Mouse (Mus musculus) frontal cortex, postnatal 10 days (tissue): ENCODE measurements around the gene Maf.

ENCODE experiments used
- DNase-seq, 2 experiments: peaks; one replicate each; pipeline ENCODE4 v3.0.0; 2022; ENCODE audit warnings: low spot score in 2 of 2, mixed read lengths in 1 of 2

The Maf gene

GRCm38 (mm10) chr8:115705591-115706110, 1.9 kb downstream of the Maf start:
- DNase-seq, result peak; percentile 15 to 27

DNA sequence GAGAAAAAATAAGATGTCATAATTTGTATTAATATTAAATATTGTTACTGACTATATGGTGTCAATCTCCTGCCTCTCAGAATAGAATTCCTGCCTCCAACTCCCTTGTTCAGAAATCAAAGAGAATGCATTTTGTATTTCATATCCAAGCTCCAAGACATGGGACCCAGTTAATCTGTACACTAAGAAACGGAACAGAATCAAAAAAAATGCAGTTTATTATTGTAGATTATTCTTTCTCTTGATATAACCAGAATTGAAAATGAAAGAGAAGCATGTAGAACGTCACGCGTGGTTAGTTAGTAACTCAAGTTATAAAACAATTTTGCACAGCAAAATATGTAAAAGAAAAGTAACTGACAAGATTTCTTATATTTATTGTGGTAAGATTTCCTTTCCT, 4.5 kb downstream of the Maf start:
- DNase-seq, result no peak

DNA sequence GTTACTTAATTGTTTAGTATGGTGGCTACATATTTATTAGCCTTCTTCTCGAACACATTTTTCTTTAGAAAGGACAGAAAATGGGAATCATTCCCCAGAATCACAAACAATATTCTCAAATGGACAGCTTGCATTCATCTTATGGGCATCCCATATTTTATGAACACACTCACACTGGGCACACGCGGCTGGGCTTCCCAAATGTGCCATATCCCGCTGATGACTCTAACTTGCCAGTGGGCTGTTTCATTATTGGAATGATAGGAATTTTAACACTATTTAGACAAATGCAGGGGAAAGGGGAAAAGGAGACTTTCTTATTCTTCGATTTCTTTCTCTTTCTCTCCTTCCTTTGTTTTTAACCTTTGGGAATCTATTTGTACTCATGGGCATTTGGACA, 6.6 kb downstream of the Maf start:
- no peak for DNase-seq

GRCm38 (mm10) chr8:115699151-115699550, 8.4 kb downstream of the Maf start:
- DNase-seq, result no peak

DNA sequence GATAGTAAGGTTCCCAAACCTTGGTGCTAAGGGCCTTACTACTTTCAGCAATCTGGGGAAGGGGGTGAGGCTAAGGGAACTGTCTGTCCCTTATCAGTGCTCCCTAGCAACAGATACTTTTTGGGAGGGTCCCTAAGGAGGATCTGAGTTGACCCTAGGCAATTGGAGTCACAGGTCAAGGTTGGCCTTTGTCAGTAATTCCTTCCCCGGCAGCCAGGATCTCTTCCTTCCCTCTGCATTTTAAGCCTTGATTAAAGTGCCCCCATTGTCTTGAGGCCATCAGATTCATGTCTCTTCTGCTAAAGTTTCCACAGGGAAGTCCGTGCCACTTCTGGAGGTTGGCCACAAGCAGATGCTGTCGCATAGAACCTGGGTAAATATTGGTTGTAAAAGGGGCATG, 10.2 kb downstream of the Maf start:
- no peak for DNase-seq

GRCm38 (mm10) chr8:115696661-115697060, 10.9 kb downstream of the Maf start:
- no peak for DNase-seq

- DNase-seq, result no peak
Observed at GRCm38 (mm10) chr8:115687349-115687748, 20.2 kb downstream of the Maf start.

DNA sequence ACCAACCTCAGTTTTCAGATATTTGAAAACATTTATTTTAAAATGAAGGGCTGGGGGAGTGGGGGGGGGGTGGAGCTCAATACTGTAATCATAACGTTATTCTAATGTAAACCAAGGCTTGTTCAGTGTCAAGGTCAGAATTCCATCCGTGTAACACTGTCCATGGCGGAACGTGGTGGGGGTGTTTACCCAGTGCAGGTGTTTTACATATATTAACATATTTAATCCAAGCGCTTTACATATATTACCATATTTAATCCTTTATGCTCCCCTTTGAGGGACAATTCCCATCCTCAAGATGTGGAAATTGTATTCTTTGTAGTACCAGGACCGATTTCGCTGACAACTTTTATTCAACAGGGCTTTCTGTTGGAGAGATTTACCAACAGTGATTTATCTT, 24.3 kb downstream of the Maf start:
- DNase-seq, result no peak

DNA sequence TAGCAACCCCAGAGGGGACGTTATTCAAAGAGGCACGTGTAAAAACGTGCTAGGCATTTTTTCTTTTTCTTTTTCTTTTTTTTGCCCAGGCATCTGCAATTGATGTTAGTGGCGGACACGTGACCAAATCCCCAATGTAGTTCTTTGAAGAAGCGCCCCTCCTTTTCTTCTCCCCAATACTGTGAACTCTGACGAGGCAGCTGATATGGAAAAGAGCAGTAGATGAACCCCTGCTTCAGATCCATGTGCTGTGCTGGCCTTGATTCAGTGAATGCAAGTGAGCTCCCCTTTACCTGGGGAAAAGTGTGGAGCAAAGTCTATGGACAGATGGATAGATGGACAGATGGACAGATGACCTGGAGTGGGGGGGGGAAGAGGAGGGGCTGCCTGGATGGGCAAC, 28.1 kb downstream of the Maf start:
- DNase-seq, result no peak

DNA sequence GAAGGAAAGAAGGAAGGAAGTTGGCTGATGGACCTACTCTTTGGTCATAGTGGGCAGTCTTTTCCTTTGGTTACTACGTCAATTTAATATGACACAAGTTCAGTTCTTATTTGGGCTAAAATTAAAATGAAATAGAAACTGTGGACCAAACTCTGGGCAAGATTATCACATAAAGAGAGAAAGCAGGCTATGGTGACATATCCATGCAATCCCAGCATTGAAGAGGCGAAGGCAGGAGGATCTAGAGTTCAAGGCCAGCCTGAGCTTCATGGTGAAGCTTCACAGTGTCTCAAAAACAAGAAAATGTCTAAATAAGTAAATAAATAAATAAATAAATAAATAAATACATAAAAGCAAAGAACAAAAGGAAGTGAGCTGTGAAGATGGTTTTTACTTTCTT, 42.7 kb downstream of the Maf start:
- no peak for DNase-seq

DNA sequence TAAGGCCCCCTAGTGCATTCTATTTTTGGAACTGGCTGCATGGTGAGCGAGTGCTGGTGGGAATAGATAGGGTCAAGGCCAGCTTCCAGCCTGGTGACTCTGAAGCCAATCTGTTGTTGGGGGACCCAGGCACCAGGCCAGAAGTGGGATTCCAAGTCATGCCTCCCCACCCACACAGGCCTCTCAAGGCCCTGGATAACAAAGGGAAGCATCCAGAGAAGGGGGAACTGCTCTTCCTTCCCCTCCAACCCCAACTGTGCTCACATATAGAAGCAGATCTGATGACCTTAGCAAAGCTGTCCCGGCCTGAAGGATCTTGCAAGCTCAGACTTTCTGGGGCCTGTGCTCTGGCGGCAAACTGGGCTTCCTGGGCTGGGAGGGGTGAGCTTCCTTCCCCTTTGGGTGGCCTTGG, 57.5 kb downstream of the Maf start:
- DNase-seq, result peak; percentile 23 to 55

- no peak for DNase-seq
Observed at GRCm38 (mm10) chr8:115645139-115645538, 62.5 kb downstream of the Maf start.

DNA sequence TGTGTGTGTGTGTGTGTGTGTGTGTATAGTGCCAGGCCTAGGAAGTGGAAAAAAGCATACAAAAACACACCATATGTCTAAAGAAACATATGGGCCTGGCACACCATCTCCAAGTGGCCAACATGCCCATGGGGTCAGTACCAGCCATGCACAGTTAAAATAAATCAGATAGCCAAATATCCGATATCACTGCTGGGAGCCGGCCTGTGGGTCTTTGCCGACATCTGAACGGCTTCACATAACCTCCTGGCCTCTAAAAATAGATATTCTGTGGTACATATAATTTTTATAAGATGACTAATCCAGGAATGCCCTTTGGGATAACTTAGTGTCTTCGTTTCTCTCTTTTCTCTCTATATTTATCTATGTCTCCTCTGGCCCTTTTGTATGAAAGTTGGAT, 65.7 kb downstream of the Maf start:
- no peak for DNase-seq

GRCm38 (mm10) chr8:115639951-115640350, 67.6 kb downstream of the Maf start:
- no peak for DNase-seq

DNA sequence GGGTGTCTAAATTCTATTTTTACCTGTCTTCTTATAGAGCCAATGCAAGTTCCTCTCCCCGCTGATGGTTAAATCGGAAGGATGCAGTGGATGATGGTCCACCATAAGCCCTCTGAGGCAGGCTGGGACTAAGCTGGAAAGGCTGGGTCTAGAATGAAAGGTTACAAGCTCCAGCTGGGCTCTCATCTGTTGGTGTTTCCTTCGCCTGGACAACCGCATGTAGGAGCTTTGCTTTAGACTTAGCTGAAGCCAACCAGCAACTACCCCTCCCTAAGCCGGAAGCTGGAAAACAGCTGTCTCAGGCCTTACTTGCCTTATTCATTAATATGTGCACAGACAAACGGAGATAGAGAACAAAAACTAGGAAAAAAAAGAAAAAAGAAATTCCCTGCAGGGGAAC, 70.8 kb downstream of the Maf start:
- no peak for DNase-seq
